Mouse (Mus musculus) hematopoietic stem cell, adult 5-6 weeks (primary cell): ENCODE data around the gene Naa80. TPM values are rescaled to one million over a fixed set of nuclear protein-coding genes. Genes with fewer than 3 reads are reported as not detected.

Source experiments
- total RNA-seq: library from RNA; stranded (forward); fragments of 172-1452, 232-1000 nt; gene quantifications from 2 replicates; pipeline ENCODE4 v1.2.3, GENCODE M21; 2017

Naa80 gene
- total RNA-seq, 1 experiment from 2014 or later: 12.2 TPM

Other genes starting within 250 kb of the Naa80 start
- 11.5 and 37.2 TPM in 2 replicates for gene Hemk1, start 240.5 kb upstream of the Naa80 start, total RNA-seq
- 0.25 and 0.50 TPM in 2 replicates for gene 6430571L13Rik, start 238.3 kb upstream of the Naa80 start, total RNA-seq
- 0.19 and 1.8 TPM in 2 replicates for gene Cacna2d2, start 179.3 kb upstream of the Naa80 start, total RNA-seq
- gene Tmem115, start 44.9 kb upstream of the Naa80 start, total RNA-seq: 12.6 and 16.2 TPM in 2 replicates
- 15.3 and 19.7 TPM in 2 replicates for gene Cyb561d2, start 36.7 kb upstream of the Naa80 start, total RNA-seq
- gene Nprl2, start 36.7 kb upstream of the Naa80 start, total RNA-seq: 5.9 and 27.5 TPM in 2 replicates
- gene Zmynd10, start 31.6 kb upstream of the Naa80 start, total RNA-seq: not detected in 2 replicates
- 36.3 and 47.8 TPM in 2 replicates for gene Rassf1, start 27.3 kb upstream of the Naa80 start, total RNA-seq
- 16.2 and 23.7 TPM in 2 replicates for gene Tusc2, start 15.6 kb upstream of the Naa80 start, total RNA-seq
- gene Hyal2, start 10.9 kb upstream of the Naa80 start, total RNA-seq: 4.0 and 4.2 TPM in 2 replicates
- gene Hyal1, start 2.0 kb upstream of the Naa80 start, total RNA-seq: 4.1 and 5.2 TPM in 2 replicates
- 0.35 and 3.9 TPM in 2 replicates for gene Hyal3, start 1.9 kb downstream of the Naa80 start, total RNA-seq
- 49.8 and 62.7 TPM in 2 replicates for gene Ifrd2, start 8.8 kb downstream of the Naa80 start, total RNA-seq
- not detected in 2 replicates for gene Sema3b, start 30.3 kb downstream of the Naa80 start, total RNA-seq
- gene Gnai2, start 56.5 kb downstream of the Naa80 start, total RNA-seq: 345 and 415 TPM in 2 replicates
- gene Slc38a3, start 90.6 kb downstream of the Naa80 start, total RNA-seq: not detected in 2 replicates
- not detected in 2 replicates for gene Gnat1, start 100.8 kb downstream of the Naa80 start, total RNA-seq
- gene Sema3f, start 131.6 kb downstream of the Naa80 start, total RNA-seq: 0.89 and 1.2 TPM in 2 replicates
- gene Rbm5, start 192.1 kb downstream of the Naa80 start, total RNA-seq: 309 and 331 TPM in 2 replicates